Mouse (Mus musculus): ENCODE measurements around the gene Vmn2r65.

The Vmn2r65 gene

GRCm38 (mm10) chr7:84964015-84964414 lies at the start of gene Vmn2r65:
Vmn2r65 (minus strand) TSS chr7:84964115.
- no peak for DNase-seq (ENCODE audit: low read depth, low spot score)

- no peak for DNase-seq (ENCODE audit: low read depth, low spot score)
Measured at GRCm38 (mm10) chr7:85012168-85012567, 48.3 kb upstream of the Vmn2r65 start, which contains the start of gene Vmn2r66. Vmn2r66 (minus strand) TSS chr7:85012268.

GRCm38 (mm10) chr7:84996694-84997093 lies 32.8 kb upstream of the Vmn2r65 start:
- no peak for DNase-seq (ENCODE audit: low read depth, low spot score)
